Mouse (Mus musculus) C2C12 (cell line): ENCODE measurements around the gene Tedc2. TPM values are rescaled to one million over a fixed set of nuclear protein-coding genes. Genes with fewer than 3 reads are reported as not detected.

ENCODE experiments used
- H3K27me3 ChIP-seq: one replicate; pipeline ENCODE4 v1.6.1; 2011; ENCODE audit not compliant: control insufficient read depth, insufficient read depth, insufficient read length
- H3K36me3 ChIP-seq: one replicate; pipeline ENCODE4 v1.6.1; 2011; ENCODE audit not compliant: control insufficient read depth, insufficient read depth
- H3K4me3 ChIP-seq: one replicate; pipeline ENCODE4 v1.5.1; 2011; ENCODE audit warnings: mild to moderate bottlenecking, control low read depth; ENCODE audit not compliant: poor library complexity, insufficient read depth, severe bottlenecking
- H3K79me2 ChIP-seq: one replicate; pipeline ENCODE4 v1.6.1; 2011; ENCODE audit not compliant: control insufficient read depth, insufficient read depth
- H3K79me3 ChIP-seq: one replicate; pipeline ENCODE4 v1.6.1; 2011; ENCODE audit warnings: low read depth, control low read depth
- H3ac ChIP-seq: one replicate; pipeline ENCODE3; 2011; ENCODE audit warnings: low read depth; ENCODE audit not compliant: control insufficient read depth, insufficient read length
- CEBPB ChIP-seq: IDR thresholded peaks from one replicate; pipeline ENCODE4 v1.6.1; 2011; ENCODE audit warnings: low read depth, mild to moderate bottlenecking, control low read depth, moderate library complexity
- CTCF ChIP-seq: IDR thresholded peaks from one replicate; pipeline ENCODE4 v1.5.1; 2011; ENCODE audit not compliant: control insufficient read depth, insufficient read depth, insufficient read length
- FOSL1 ChIP-seq: IDR thresholded peaks from one replicate; pipeline ENCODE4 v1.8.0; 2011; ENCODE audit warnings: mild to moderate bottlenecking, low read length; ENCODE audit not compliant: poor library complexity, insufficient read depth, severe bottlenecking
- MAX ChIP-seq: IDR thresholded peaks from one replicate; pipeline ENCODE4 v1.6.1; 2011; ENCODE audit warnings: mild to moderate bottlenecking, control low read depth
- MYOD1 ChIP-seq: IDR thresholded peaks from one replicate; pipeline ENCODE4 v1.6.1; 2011; ENCODE audit warnings: low read depth; ENCODE audit not compliant: control insufficient read depth, insufficient read length
- MYOG ChIP-seq: IDR thresholded peaks from one replicate; pipeline ENCODE4 v1.6.1; 2011; ENCODE audit not compliant: control insufficient read depth, insufficient read length; ENCODE audit errors: extremely low read depth
- USF1 ChIP-seq: IDR thresholded peaks from one replicate; pipeline ENCODE4 v1.6.1; 2011; ENCODE audit warnings: low read depth, mild to moderate bottlenecking, control low read depth, moderate library complexity
- long read RNA-seq, 2 experiments: library from polyadenylated mRNA; unstranded; transcript quantifications; one replicate each; pipeline ENCODE4 v2.0.0; 2019 to 2020
- polyA plus RNA-seq: library from polyadenylated mRNA; unstranded; fragments of >200 nt; fragmentation: generic; extraction: Trizol; gene quantifications from one replicate; pipeline ENCODE4 v1.2.1, GENCODE M21; 2012; ENCODE audit warnings: missing spikeins

The Tedc2 gene
- polyA plus RNA-seq: 13.2 TPM
- long read RNA-seq, experiment 1, transcript Tedc2-201 (10 exons, 2,166 nt): major isoform, 10 of 15 reads
- long read RNA-seq, experiment 1, partial matches to known transcripts: 1 of 15 reads
- long read RNA-seq, experiment 1, other reads (novel, unspliced or antisense): 4 of 15 reads
- long read RNA-seq, experiment 2, transcript Tedc2-201 (10 exons, 2,166 nt): major isoform, 33 of 49 reads
- long read RNA-seq, experiment 2, partial matches to known transcripts: 4 of 49 reads
- long read RNA-seq, experiment 2, other reads (novel, unspliced or antisense): 8 of 49 reads

GRCm38 (mm10) chr17:24220435-24221411, at the start of gene Tedc2:
Gene Tedc2 (minus strand): TSS chr17:24220851.
- Histone ChIP-seq H3K36me3 (peaks cover 47% of the 10 kb centered on the region), H3K79me3 (peaks cover 7% of the 10 kb centered on the region)

GRCm38 (mm10) chr17:24267133-24267532, 46.5 kb upstream of the Tedc2 start:
- no peaks in the 10 kb centered on the region for H3K79me2 ChIP-seq
- H3K79me3 ChIP-seq: no peaks in the 10 kb centered on the region
- H3K4me3 ChIP-seq: no peak overlapping the region
- H3K27me3 ChIP-seq: no peaks in the 10 kb centered on the region
- H3ac ChIP-seq: no peak overlapping the region
- H3K36me3 ChIP-seq: no peaks in the 10 kb centered on the region
- TF ChIP-seq MYOD1: peak; percentile 65
- TF ChIP-seq USF1: no peak

More at GRCm38 (mm10) chr17:24220435-24221411, at the start of gene Tedc2:
- Histone ChIP-seq H3ac (peak within 1 kb of the TSS; percentile 87), H3K79me2 (peaks cover 12% of the 10 kb centered on the region), H3K27me3 (no peaks in the 10 kb centered on the region), H3K4me3 (peak within 1 kb of the TSS; percentile 66)
- TF ChIP-seq USF1 (no peak), CEBPB (peak; percentile 74), MYOG (no peak)

- Histone ChIP-seq H3ac (no peak overlapping the region), H3K79me2 (no peaks in the 10 kb centered on the region), H3K79me3 (no peaks in the 10 kb centered on the region), H3K27me3 (no peaks in the 10 kb centered on the region), H3K36me3 (no peaks in the 10 kb centered on the region), H3K4me3 (no peak overlapping the region)
- TF ChIP-seq CEBPB (no peak), MYOD1 (no peak), FOSL1 (no peak), MYOG (no peak), CTCF (no peak), USF1 (no peak), MAX (no peak)
Observed at GRCm38 (mm10) chr17:24264766-24265165, 44.1 kb upstream of the Tedc2 start.

DNA sequence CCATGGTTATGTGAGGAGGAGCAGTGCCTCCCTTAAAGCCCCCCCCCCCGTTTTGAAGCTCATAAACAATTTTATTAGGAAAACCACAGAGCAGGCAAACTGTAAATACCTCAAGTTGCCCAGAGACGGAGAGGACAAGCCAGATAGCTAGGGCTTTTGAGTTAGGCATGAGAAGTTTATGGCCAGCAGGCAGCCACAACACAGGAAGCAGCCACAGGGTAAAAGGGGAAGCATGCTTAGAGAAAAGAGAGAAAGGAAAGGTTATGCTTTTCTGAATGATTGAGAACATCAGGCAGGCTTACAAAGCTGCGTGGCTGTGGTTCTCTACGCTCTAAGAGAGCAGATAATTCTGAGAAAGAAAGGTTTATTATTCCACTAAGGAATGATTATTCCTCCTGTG, 39.9 kb upstream of the Tedc2 start:
- H3K4me3 ChIP-seq: no peak overlapping the region
- no peaks in the 10 kb centered on the region for H3K36me3 ChIP-seq
- no peak for TF ChIP-seq CEBPB
- TF ChIP-seq CTCF: no peak
- no peak for TF ChIP-seq MAX
- TF ChIP-seq USF1: no peak
- TF ChIP-seq MYOG: no peak
- TF ChIP-seq MYOD1: no peak
- H3K27me3 ChIP-seq: no peaks in the 10 kb centered on the region
- H3K79me2 ChIP-seq: no peaks in the 10 kb centered on the region
- H3ac ChIP-seq: no peak overlapping the region
- H3K79me3 ChIP-seq: no peaks in the 10 kb centered on the region

DNA sequence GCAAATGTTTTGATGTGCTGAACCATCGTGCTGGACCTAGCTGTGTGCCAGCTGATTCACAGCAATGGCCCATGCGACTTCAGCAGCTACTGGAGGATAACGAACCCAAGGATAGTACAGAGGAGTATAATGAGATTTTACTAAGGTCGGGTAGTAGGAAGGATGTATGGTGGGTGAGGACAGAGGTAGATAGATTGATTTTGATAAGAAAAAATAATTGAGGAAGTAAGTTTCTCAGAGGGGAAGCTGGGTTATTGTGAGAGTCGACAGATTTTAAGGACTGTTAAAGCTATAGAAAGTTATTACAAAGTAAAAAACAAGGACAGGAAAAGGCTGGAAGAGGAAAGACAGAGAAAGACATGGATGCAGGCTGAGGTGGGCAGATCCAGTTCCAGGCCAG, 39.1 kb upstream of the Tedc2 start:
- Histone ChIP-seq H3K27me3 (no peaks in the 10 kb centered on the region), H3K79me3 (no peaks in the 10 kb centered on the region), H3ac (no peak overlapping the region), H3K79me2 (no peaks in the 10 kb centered on the region), H3K36me3 (no peaks in the 10 kb centered on the region), H3K4me3 (no peak overlapping the region)
- no peak for TF ChIP-seq MAX
- TF ChIP-seq MYOD1: no peak
- TF ChIP-seq MYOG: no peak
- no peak for TF ChIP-seq CEBPB
- no peak for TF ChIP-seq USF1
- TF ChIP-seq FOSL1: no peak
- no peak for TF ChIP-seq CTCF

GRCm38 (mm10) chr17:24258981-24259380, 38.3 kb upstream of the Tedc2 start:
- H3K36me3 ChIP-seq: no peaks in the 10 kb centered on the region
- no peaks in the 10 kb centered on the region for H3K27me3 ChIP-seq
- H3K79me2 ChIP-seq: no peaks in the 10 kb centered on the region
- H3K4me3 ChIP-seq: no peak overlapping the region
- no peak overlapping the region for H3ac ChIP-seq
- H3K79me3 ChIP-seq: no peaks in the 10 kb centered on the region
- TF ChIP-seq CTCF (no peak), MAX (no peak), USF1 (no peak), FOSL1 (no peak)
